Mouse (Mus musculus) limb, embryonic 15.5 days (tissue): ENCODE measurements around the gene Rnf222. TPM values are rescaled to one million over a fixed set of nuclear protein-coding genes. Genes with fewer than 3 reads are reported as not detected.

Source experiments
- ATAC-seq: fragments of 200-750 bp; cut with Nextera tagmentation; 2 replicates; pipeline ENCODE4 v1.8.0; 2017; ENCODE audit warnings: low read depth, moderate TSS enrichment; ENCODE audit not compliant: insufficient number of reproducible peaks, low FRiP score, low TSS enrichment
- H3K27ac ChIP-seq: fragments of 300-500 bp; sonication (generic); 2 replicates; pipeline ENCODE4 v1.5.1; 2015; ENCODE audit warnings: moderate library complexity, mild to moderate bottlenecking, inconsistent platforms
- H3K27me3 ChIP-seq: fragments of 300-500 bp; sonication (generic); 2 replicates; pipeline ENCODE4 v1.6.1; 2015; ENCODE audit warnings: inconsistent platforms
- H3K36me3 ChIP-seq: fragments of 300-500 bp; sonication (generic); 2 replicates; pipeline ENCODE4 v1.6.1; 2015; ENCODE audit warnings: inconsistent platforms
- H3K4me1 ChIP-seq: fragments of 300-500 bp; sonication (generic); 2 replicates; pipeline ENCODE4 v1.6.1; 2015; ENCODE audit warnings: inconsistent platforms
- H3K4me2 ChIP-seq: fragments of 300-500 bp; sonication (generic); 2 replicates; pipeline ENCODE4 v1.6.1; 2015; ENCODE audit warnings: mild to moderate bottlenecking, inconsistent platforms
- H3K4me3 ChIP-seq: fragments of 300-500 bp; sonication (generic); 2 replicates; pipeline ENCODE4 v1.5.1; 2015; ENCODE audit warnings: mild to moderate bottlenecking, inconsistent platforms
- H3K9ac ChIP-seq: fragments of 300-500 bp; sonication (generic); 2 replicates; pipeline ENCODE4 v1.6.1; 2015; ENCODE audit warnings: inconsistent platforms
- H3K9me3 ChIP-seq: fragments of 300-500 bp; sonication (generic); 2 replicates; pipeline ENCODE4 v1.6.1; 2016; ENCODE audit warnings: inconsistent platforms
- WGBS: fragments of 180-500 bp; shearing (Covaris S2); methylation state at CpG from one replicate; pipeline ENCODE4 v1.1.7; 2015; 5-methylcytosine and 5-hydroxymethylcytosine counted together
- polyA plus RNA-seq: library from polyadenylated mRNA; unstranded; fragments of >200 nt; fragmentation: Nextera tagmentation; extraction: Ambion mirVana; gene quantifications from 2 replicates; pipeline ENCODE4 v1.2.1, GENCODE M21; 2015

Rnf222 gene
- polyA plus RNA-seq, 1 experiment from 2014 or later = 4.2 TPM

DNA sequence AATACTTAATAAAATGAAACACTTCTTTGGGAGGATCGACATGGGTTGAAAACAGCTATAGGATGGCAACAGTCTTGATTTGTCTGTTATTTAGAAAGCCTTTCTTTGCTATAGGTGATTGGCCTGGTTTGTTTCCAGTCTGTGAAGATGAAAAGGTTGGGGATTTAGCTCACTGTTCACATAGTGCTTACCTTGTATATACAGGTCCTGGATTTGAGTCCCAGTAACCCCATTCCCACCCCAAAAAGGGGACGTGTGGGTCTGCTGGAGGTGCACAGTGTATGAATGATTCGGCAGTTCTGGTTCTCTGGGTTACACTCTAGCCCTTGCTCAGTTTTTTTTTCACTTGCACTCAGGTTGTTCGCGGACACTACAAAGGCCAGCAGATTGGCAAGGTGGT, 14.5 kb downstream of the Rnf222 start:
- H3K27me3 ChIP-seq = peaks cover 5% of the 10 kb centered on the region; the same call in 1 of the 2 replicates
- no peak for ATAC-seq
- H3K9me3 ChIP-seq = no peaks in the 10 kb centered on the region
- peaks cover 40% of the 10 kb centered on the region for H3K36me3 ChIP-seq
- peak overlapping the region; percentile 80 for H3K4me3 ChIP-seq
- H3K4me2 ChIP-seq = peak overlapping the region; percentile 49
- 83% methylated on average over 5 of the region's 5 CpGs for whole genome bisulfite sequencing
- H3K4me1 ChIP-seq = peaks cover 20% of the 10 kb centered on the region
- no peak overlapping the region for H3K27ac ChIP-seq
- H3K9ac ChIP-seq = peak overlapping the region; percentile 95; the same call in 1 of the 2 replicates

DNA sequence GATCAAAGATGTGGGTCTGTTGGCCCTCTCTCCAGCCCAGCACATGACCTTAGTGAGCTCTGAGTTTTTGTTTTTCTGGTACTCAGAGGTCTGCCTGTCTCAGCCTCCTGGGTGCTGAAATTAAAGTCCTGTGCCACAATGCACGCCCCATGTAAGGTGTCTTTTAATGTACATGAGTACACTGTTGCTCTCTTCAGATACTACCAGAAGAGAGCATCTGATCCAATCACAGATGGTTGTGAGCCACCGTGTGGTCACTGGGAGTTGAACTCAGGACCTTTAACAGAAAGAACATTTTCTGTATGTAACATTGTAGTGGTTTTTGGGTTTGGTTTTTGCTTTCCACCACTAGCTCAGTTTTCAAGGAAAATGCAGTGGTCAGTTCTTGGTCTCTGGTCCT, 15.4 kb downstream of the Rnf222 start:
- Histone ChIP-seq H3K4me2 (no peak overlapping the region), H3K27me3 (peaks cover 5% of the 10 kb centered on the region; the same call in 1 of the 2 replicates), H3K36me3 (peaks cover 40% of the 10 kb centered on the region), H3K4me1 (peaks cover 22% of the 10 kb centered on the region), H3K27ac (no peak overlapping the region), H3K4me3 (no peak overlapping the region), H3K9ac (no peak overlapping the region), H3K9me3 (no peaks in the 10 kb centered on the region)
- 86% methylated on average over 2 of the region's 2 CpGs for WGBS
- ATAC-seq = no peak

DNA sequence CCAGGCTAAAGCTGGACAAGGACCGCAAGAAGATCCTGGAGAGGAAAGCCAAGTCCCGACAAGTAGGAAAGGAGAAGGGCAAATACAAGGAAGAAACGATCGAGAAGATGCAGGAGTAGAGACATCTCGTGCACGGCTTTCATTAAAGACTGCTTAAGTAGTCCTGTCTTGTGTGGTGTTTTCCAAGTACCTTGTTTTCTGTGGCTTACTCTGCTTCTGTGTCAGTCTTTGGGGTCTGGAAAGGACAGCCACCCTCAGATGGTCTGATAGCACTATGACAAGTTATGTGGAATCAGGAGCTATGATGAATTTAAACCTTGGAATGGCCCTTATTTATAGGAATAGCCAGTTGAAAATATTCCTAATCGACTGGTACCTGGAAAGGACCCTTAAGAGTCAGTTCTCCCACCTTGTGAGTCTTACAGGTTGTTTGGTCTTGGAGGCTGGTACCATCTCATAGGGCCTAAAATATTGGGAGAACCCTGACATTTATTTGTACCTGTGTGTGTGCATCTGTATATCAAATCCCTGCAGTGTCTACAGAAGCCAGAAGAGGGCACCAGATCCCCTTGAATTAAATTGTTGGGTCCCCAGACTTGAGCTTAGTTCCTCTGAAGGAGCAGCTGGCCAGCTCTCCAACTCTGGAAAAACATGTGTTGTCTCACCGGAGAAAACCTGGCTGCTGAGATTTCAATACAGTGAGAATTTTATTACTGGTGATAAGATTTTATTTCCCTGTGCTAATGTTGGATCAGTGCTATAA, 16.2 kb downstream of the Rnf222 start:
- Histone ChIP-seq H3K27ac (no peak overlapping the region), H3K27me3 (peaks cover 3% of the 10 kb centered on the region; the same call in 1 of the 2 replicates), H3K9ac (no peak overlapping the region), H3K4me2 (no peak overlapping the region), H3K9me3 (no peaks in the 10 kb centered on the region), H3K36me3 (peaks cover 40% of the 10 kb centered on the region), H3K4me1 (peaks cover 24% of the 10 kb centered on the region), H3K4me3 (no peak overlapping the region)
- 79% methylated on average over 8 of the region's 8 CpGs for WGBS
- no peak for ATAC-seq

- no peak overlapping the region for H3K4me2 ChIP-seq
- H3K4me1 ChIP-seq = peaks cover 24% of the 10 kb centered on the region
- ATAC-seq = no peak
- H3K27ac ChIP-seq = peak overlapping the region; percentile 52; the same call in 1 of the 2 replicates
- H3K9ac ChIP-seq = no peak overlapping the region
- H3K27me3 ChIP-seq = peaks cover under 1% of the 10 kb centered on the region; the same call in 1 of the 2 replicates
- WGBS = 70% methylated on average over 3 of the region's 3 CpGs
- H3K36me3 ChIP-seq = peaks cover 40% of the 10 kb centered on the region
- no peak overlapping the region for H3K4me3 ChIP-seq
- H3K9me3 ChIP-seq = no peaks in the 10 kb centered on the region
These were observed 16.8 kb downstream of the Rnf222 start for GRCm38 (mm10) chr11:68905138-68905531.

- Histone ChIP-seq H3K4me1 (peaks cover 22% of the 10 kb centered on the region), H3K4me2 (no peak overlapping the region), H3K4me3 (no peak overlapping the region), H3K9ac (no peak overlapping the region), H3K27ac (peak overlapping the region; percentile 77), H3K9me3 (no peaks in the 10 kb centered on the region), H3K36me3 (peaks cover 40% of the 10 kb centered on the region), H3K27me3 (no peaks in the 10 kb centered on the region)
- 84% methylated on average over 9 of the region's 9 CpGs for WGBS
- ATAC-seq = no peak
These were observed 17.5 kb downstream of the Rnf222 start for GRCm38 (mm10) chr11:68905665-68906460.

DNA sequence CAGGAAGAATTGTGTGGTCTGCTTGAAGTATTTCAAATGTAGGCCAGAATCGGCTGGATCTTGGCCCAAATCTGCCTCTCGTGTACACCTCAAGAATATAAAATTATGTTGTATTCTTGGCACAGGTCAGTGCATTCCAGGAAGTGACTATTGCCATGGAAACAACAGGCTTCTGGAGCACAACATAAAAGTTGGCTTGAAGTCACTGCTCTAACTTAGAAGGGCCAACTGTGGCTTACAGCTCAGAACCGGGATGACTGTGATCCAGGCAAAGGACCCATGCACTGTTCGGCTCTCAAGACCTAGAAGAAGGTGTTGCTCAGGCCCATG, 18.1 kb downstream of the Rnf222 start:
- Histone ChIP-seq H3K4me3 (no peak overlapping the region), H3K9me3 (no peaks in the 10 kb centered on the region), H3K27ac (peak overlapping the region; percentile 77), H3K4me2 (no peak overlapping the region), H3K36me3 (peaks cover 40% of the 10 kb centered on the region), H3K27me3 (no peaks in the 10 kb centered on the region), H3K4me1 (peaks cover 21% of the 10 kb centered on the region; the same call in 1 of the 2 replicates), H3K9ac (no peak overlapping the region)
- ATAC-seq = 0 out of 2 replicates have a peak, but pooled peaks have one; percentile 27
- 42% methylated on average over 4 of the region's 4 CpGs for WGBS

DNA sequence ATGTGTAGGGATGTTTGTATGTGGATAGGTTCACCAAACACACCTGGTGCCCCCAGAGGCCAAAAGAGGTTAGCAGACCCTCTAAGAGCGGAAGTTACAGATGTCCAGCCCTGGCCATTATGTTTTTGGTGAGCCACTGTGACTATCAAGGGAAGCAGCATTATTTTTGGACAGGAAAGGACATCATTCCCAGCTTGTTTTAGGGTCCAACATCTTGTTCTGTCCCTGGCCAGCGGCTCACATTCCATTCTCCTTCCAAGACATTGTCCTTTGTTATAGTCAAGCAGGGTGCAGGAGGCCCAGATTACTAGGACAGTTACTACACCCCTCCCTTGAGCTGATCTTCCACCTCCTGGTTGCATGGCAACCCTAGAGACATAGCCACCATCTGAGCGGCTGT, 18.9 kb downstream of the Rnf222 start:
- Histone ChIP-seq H3K36me3 (peaks cover 40% of the 10 kb centered on the region), H3K4me2 (no peak overlapping the region), H3K27ac (no peak overlapping the region), H3K27me3 (no peaks in the 10 kb centered on the region), H3K4me1 (peaks cover 23% of the 10 kb centered on the region; the same call in 1 of the 2 replicates), H3K9ac (no peak overlapping the region), H3K9me3 (no peaks in the 10 kb centered on the region), H3K4me3 (no peak overlapping the region)
- WGBS = 79% methylated on average over 3 of the region's 3 CpGs
- no peak for ATAC-seq

GRCm38 (mm10) chr11:68908846-68909503, 20.6 kb downstream of the Rnf222 start:
- Histone ChIP-seq H3K27me3 (no peaks in the 10 kb centered on the region), H3K9ac (no peak overlapping the region), H3K36me3 (peaks cover 27% of the 10 kb centered on the region), H3K4me1 (peaks cover 18% of the 10 kb centered on the region; the same call in 1 of the 2 replicates), H3K27ac (peak overlapping the region; percentile 38), H3K9me3 (no peaks in the 10 kb centered on the region), H3K4me3 (no peak overlapping the region), H3K4me2 (no peak overlapping the region)
- no peak for ATAC-seq
- WGBS = 50% methylated on average over 7 of the region's 7 CpGs

DNA sequence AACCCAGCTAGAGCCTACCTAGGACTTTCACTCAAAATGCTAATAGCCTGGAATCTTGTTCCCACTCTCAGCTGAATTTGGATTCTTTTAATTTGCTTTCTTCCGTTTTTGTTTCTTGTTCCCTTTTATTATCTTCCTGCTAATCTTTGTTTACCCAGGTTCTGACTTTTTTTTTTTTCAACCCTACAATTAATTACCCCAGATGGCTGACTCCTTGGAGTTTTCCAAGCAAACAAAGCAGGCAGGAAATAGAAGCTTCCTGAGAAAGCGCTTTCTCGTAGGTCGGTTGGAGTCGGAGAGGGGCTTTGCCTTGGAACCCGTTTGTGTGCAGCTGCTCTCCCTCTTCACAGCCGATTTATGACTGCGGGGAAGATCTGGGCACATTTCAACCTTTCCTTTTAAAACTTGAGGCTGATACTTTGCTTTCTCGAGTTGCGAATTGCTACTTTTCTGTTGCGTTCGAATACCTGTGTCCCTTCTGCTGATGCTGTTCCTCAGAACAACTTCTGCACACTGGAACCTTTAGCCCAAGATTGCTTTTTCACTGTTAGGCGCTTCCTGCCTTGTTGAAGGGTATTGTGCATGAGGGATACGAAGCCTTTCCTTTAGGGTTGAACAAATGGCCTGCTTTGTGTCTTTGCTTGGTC, 23.3 kb downstream of the Rnf222 start:
- 29% methylated on average over 14 of the region's 14 CpGs for WGBS
- no peak overlapping the region for H3K4me2 ChIP-seq
- no peak overlapping the region for H3K9ac ChIP-seq
- H3K4me3 ChIP-seq = no peak overlapping the region
- no peaks in the 10 kb centered on the region for H3K9me3 ChIP-seq
- ATAC-seq = no peak
- peaks cover 11% of the 10 kb centered on the region; the same call in 1 of the 2 replicates for H3K4me1 ChIP-seq
- H3K27me3 ChIP-seq = no peaks in the 10 kb centered on the region
- H3K27ac ChIP-seq = peak overlapping the region; percentile 63
- H3K36me3 ChIP-seq = peaks cover under 1% of the 10 kb centered on the region; the same call in 1 of the 2 replicates

DNA sequence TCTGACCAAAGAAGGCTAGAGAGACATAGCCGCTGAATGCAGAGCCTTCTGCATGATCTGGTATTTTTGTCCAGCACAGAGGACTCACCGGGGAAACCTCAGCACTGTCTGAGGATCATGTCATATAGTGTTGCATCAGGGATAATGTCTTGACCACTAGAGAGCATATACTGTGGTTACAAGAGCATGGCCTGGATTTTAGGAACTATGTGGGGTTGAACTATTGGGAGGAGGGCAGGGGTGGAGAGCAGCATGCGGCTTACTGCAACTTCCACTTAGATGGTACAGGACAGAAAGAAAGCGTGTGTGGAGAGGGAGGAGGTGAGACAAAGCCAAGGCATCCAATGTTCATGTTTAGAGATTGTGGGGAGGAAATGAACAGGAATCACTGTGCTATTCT, 26.2 kb downstream of the Rnf222 start:
- H3K4me3 ChIP-seq = no peak overlapping the region
- no peaks in the 10 kb centered on the region for H3K9me3 ChIP-seq
- H3K27ac ChIP-seq = no peak overlapping the region
- H3K4me1 ChIP-seq = 0 out of 2 replicates have a peak, but pooled peaks cover 4% of the 10 kb centered on the region
- H3K27me3 ChIP-seq = no peaks in the 10 kb centered on the region
- H3K36me3 ChIP-seq = no peaks in the 10 kb centered on the region
- no peak for ATAC-seq
- H3K9ac ChIP-seq = no peak overlapping the region
- WGBS = 88% methylated on average over 4 of the region's 4 CpGs
- H3K4me2 ChIP-seq = no peak overlapping the region

GRCm38 (mm10) chr11:68923191-68923590, 34.8 kb downstream of the Rnf222 start:
- Histone ChIP-seq H3K4me3 (no peak overlapping the region), H3K4me2 (no peak overlapping the region), H3K9ac (no peak overlapping the region), H3K27me3 (no peaks in the 10 kb centered on the region), H3K36me3 (no peaks in the 10 kb centered on the region), H3K27ac (no peak overlapping the region), H3K4me1 (peaks cover 3% of the 10 kb centered on the region; the same call in 1 of the 2 replicates), H3K9me3 (no peaks in the 10 kb centered on the region)
- ATAC-seq = no peak
- WGBS = 47% methylated on average over 3 of the region's 3 CpGs
